Mouse (Mus musculus): ENCODE measurements around the gene Hmcn1.

DNA sequence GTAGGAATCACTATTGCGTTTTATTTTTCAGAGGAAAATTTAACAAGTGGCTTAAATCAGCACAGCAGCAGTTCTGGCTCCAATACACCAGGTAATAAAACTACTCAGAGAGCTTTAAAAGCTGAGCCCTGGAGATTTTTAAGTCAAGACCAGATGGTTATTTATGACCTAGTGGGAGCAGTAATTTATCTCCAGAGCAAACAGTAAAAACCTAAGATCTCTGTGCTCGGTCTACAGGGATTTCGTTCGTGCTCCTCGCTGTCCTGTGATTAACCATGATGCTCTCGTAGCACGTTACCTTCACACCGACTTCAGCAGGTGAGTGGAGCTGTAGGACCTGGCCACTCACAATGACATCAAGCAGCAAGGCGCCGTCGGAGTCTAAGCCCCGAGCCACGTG lies 399.6 kb downstream of the Hmcn1 start:
- TF ChIP-seq MAX (IDR thresholded peaks at IDR 0.05; ENCODE audit: low read length) = no peak
- no peak for TF ChIP-seq GATA1 (IDR thresholded peaks at IDR 0.05; ENCODE audit: low read depth, low read length)
- TF ChIP-seq SMC3 (IDR thresholded peaks at IDR 0.05; ENCODE audit: low read depth, low read length) = no peak
- no peak for TF ChIP-seq CTCF (IDR thresholded peaks at IDR 0.05 in 2 of 3, conservative IDR thresholded peaks at IDR 0.05 in 1 of 3; ENCODE audit: control insufficient read depth in 1 of 3, insufficient read depth in 1 of 3, low read depth in 2 of 3, low read length in 3 of 3, poor library complexity in 1 of 3, severe bottlenecking in 1 of 3)
- no peak for TF ChIP-seq CHD1 (IDR thresholded peaks at IDR 0.05; ENCODE audit: low read depth, low read length)
- no peak for TF ChIP-seq TAL1 (IDR thresholded peaks at IDR 0.05; ENCODE audit: low read length)
